Mouse (Mus musculus) CD4-positive, CD25-positive, alpha-beta regulatory T cell, adult 9 weeks (primary cell): ENCODE data around the gene Hist1h3b. TPM values are rescaled to one million over a fixed set of nuclear protein-coding genes. Genes with fewer than 3 reads are reported as not detected.

Experiments
- polyA plus RNA-seq: library from polyadenylated mRNA; unstranded; fragments of 100-300 nt; shearing (Covaris generic); gene quantifications from one replicate; pipeline ENCODE4 v1.2.1, GENCODE M21; 2017

Hist1h3b gene
- 0.67 TPM for polyA plus RNA-seq

GRCm38 (mm10) chr13:23752067-23752741, at the start of gene Hist1h3b:
Gene Hist1h3b, plus strand, starts transcription at chr13:23752267.

GRCm38 (mm10) chr13:23710374-23711089, 41.5 kb upstream of the Hist1h3b start, which contains the start of gene Hfe:
Gene Hfe, minus strand, starts transcription at chr13:23710854.

DNA sequence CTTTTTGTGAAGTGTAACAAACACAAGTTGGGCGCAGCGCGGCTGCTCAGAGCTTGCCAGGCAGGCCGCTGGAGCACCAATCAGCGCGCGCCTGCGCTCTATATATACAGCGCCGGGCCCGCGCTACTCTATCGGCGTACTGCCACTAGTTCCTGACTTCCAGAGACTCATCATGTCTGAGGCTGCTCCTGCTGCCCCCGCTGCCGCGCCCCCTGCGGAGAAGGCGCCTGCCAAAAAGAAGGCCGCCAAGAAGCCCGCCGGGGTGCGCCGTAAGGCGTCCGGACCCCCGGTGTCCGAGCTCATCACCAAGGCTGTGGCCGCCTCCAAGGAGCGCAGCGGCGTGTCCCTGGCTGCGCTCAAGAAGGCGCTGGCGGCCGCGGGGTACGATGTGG, 13.4 kb upstream of the Hist1h3b start, which contains the start of gene Hist1h1c:
Gene Hist1h1c, plus strand, starts transcription at position 132 of the 392 bp plus-strand sequence.

GRCm38 (mm10) chr13:23745381-23746161, 6.5 kb upstream of the Hist1h3b start, which contains the start of gene Hist1h3c:
Gene Hist1h3c, minus strand, starts transcription at chr13:23745602.

GRCm38 (mm10) chr13:23746201-23747080, 5.6 kb upstream of the Hist1h3b start, which contains the start of gene Hist1h2bb:
Gene Hist1h2bb, plus strand, starts transcription at chr13:23746734.

GRCm38 (mm10) chr13:23750839-23751477, 1.1 kb upstream of the Hist1h3b start, which contains the start of gene Hist1h2ab:
Gene Hist1h2ab, plus strand, starts transcription at chr13:23751126.

GRCm38 (mm10) chr13:23756790-23757189, 4.7 kb downstream of the Hist1h3b start, which contains the start of gene Hist1h4b:
Gene Hist1h4b, plus strand, starts transcription at chr13:23757013.

DNA sequence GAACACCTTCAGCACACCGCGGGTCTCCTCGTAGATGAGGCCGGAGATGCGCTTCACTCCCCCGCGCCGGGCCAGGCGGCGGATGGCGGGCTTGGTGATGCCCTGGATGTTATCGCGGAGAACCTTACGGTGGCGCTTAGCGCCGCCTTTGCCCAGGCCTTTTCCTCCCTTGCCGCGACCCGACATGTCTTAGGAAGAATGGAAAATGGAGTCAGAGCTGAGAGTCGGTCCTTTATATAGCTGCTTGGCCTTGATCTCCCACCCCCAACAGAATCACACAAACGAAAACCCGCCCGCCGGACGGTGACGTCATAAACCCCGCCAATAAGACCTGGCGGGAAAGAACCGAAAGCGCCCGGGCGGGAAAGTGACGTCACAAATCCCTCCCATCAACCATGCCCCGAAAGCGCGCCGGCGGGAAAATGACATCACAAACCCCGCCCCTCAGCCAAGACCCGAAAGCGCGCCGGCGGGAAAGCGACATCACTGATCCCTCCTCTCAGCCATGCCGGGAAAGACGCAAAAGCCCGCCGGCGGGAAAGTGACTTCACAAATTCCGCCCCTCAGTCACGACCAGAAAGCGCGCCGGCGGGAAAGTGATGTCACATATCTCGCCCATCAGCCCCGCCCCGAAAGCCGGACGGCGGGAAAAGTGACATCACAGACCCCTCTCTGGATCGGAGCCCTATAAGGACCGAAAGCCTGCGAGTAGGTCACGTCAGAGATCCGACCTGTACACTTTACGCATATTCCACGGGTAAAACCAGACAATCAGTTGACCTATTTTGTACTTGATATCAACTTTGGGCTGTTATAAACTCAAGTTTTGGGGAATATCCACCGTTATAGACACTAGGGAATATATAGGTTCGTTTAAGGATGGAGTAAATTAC, 9.2 kb downstream of the Hist1h3b start, which contains the start of gene Hist1h4a:
Gene Hist1h4a, minus strand, starts transcription at position 259 of the 893 bp plus-strand sequence.

DNA sequence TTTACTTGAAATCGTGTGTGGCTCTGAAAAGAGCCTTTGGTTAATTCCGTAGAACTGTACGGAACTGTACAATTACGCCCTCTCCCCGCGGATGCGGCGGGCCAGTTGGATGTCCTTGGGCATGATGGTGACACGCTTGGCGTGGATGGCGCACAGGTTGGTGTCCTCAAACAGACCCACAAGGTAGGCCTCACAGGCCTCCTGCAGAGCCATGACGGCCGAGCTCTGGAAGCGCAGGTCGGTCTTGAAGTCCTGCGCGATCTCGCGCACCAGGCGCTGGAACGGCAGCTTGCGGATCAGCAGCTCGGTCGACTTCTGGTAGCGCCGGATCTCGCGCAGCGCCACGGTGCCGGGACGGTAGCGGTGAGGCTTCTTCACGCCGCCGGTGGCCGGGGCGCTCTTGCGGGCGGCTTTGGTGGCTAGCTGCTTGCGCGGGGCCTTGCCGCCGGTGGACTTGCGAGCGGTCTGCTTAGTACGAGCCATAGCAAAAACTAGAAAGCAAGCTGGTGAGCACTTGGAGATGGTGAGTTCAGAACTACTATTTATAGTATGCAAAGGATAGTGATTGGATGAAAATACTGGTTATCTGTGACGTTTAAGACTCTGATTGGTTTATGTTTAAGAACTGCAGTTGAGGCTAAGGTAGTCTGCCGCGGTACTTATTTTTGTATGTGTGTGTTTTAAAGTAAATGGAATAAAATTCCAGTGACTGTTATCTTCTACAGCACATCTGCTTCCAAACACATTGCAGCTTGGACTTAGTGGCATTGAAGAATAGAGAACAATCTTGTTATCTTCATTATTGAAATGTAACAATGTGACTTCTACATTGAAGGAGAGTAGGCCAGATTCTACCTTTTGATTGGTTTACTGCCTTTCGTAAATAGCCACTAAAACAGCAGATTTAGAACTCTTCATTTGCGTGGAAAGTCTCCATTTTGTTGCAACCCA, 10.1 kb downstream of the Hist1h3b start, which contains the start of gene Hist1h3a:
Gene Hist1h3a, minus strand, starts transcription at position 516 of the 951 bp plus-strand sequence.

GRCm38 (mm10) chr13:23763586-23764323, 11.7 kb downstream of the Hist1h3b start, which contains the start of gene Hist1h1a:
Gene Hist1h1a, plus strand, starts transcription at chr13:23763666.

GRCm38 (mm10) chr13:23769613-23770012, 17.5 kb downstream of the Hist1h3b start, which contains the start of gene Trim38:
Gene Trim38, plus strand, starts transcription at chr13:23769913.

Other genes starting within 250 kb of the Hist1h3b start
- gene Hist1h4h, start 221.2 kb upstream of the Hist1h3b start, polyA plus RNA-seq, result 5.4 TPM
- gene Hist1h2af, start 218.4 kb upstream of the Hist1h3b start, polyA plus RNA-seq, result not detected
- gene Hist1h3g, start 216.8 kb upstream of the Hist1h3b start, polyA plus RNA-seq, result not detected
- gene Hist1h2bh, start 208.9 kb upstream of the Hist1h3b start, polyA plus RNA-seq, result 0.53 TPM
- 0.29 TPM for gene Hist1h3f, start 208.2 kb upstream of the Hist1h3b start, polyA plus RNA-seq
- 1.1 TPM for gene Hist1h4f, start 200.6 kb upstream of the Hist1h3b start, polyA plus RNA-seq
- 0.20 TPM for gene Hist1h1d, start 199.0 kb upstream of the Hist1h3b start, polyA plus RNA-seq
- 0.83 TPM for gene Hist1h3e, start 189.9 kb upstream of the Hist1h3b start, polyA plus RNA-seq
- 0.97 TPM for gene Hist1h2ae, start 181.0 kb upstream of the Hist1h3b start, polyA plus RNA-seq
- 2.8 TPM for gene Hist1h2bg, start 180.9 kb upstream of the Hist1h3b start, polyA plus RNA-seq
- gene Hist1h2bf, start 178.1 kb upstream of the Hist1h3b start, polyA plus RNA-seq, result not detected
- gene Hist1h2ad, start 177.9 kb upstream of the Hist1h3b start, polyA plus RNA-seq, result not detected
- not detected for gene Hist1h3d, start 176.5 kb upstream of the Hist1h3b start, polyA plus RNA-seq
- 36.0 TPM for gene Hist1h4d, start 170.7 kb upstream of the Hist1h3b start, polyA plus RNA-seq
- gene Hist1h2be, start 131.1 kb upstream of the Hist1h3b start, polyA plus RNA-seq, result 2.7 TPM
- gene Hist1h1e, start 129.7 kb upstream of the Hist1h3b start, polyA plus RNA-seq, result 6.7 TPM
- 0.36 TPM for gene Hist1h2ac, start 68.3 kb upstream of the Hist1h3b start, polyA plus RNA-seq
- 6.1 TPM for gene Hist1h2bc, start 68.1 kb upstream of the Hist1h3b start, polyA plus RNA-seq
- not detected for gene Hist1h1t, start 56.5 kb upstream of the Hist1h3b start, polyA plus RNA-seq
- 3.7 TPM for gene Hist1h4c, start 53.8 kb upstream of the Hist1h3b start, polyA plus RNA-seq
- gene Hfe, start 41.4 kb upstream of the Hist1h3b start, polyA plus RNA-seq, result 0.92 TPM
- 11.3 TPM for gene Hist1h1c, start 13.5 kb upstream of the Hist1h3b start, polyA plus RNA-seq
- gene Hist1h3c, start 6.7 kb upstream of the Hist1h3b start, polyA plus RNA-seq, result not detected
- 0.86 TPM for gene Hist1h2bb, start 5.5 kb upstream of the Hist1h3b start, polyA plus RNA-seq
- gene Hist1h2ab, start 1.1 kb upstream of the Hist1h3b start, polyA plus RNA-seq, result not detected
- 9.6 TPM for gene Hist1h4b, start 4.7 kb downstream of the Hist1h3b start, polyA plus RNA-seq
- gene Hist1h4a, start 9.0 kb downstream of the Hist1h3b start, polyA plus RNA-seq, result not detected
- gene Hist1h3a, start 10.1 kb downstream of the Hist1h3b start, polyA plus RNA-seq, result 1.6 TPM
- gene Hist1h1a, start 11.4 kb downstream of the Hist1h3b start, polyA plus RNA-seq, result 1.3 TPM
- gene Trim38, start 17.6 kb downstream of the Hist1h3b start, polyA plus RNA-seq, result not detected
- gene Slc17a2, start 54.7 kb downstream of the Hist1h3b start, polyA plus RNA-seq, result not detected
- not detected for gene Slc17a3, start 87.2 kb downstream of the Hist1h3b start, polyA plus RNA-seq
- gene Slc17a1, start 115.5 kb downstream of the Hist1h3b start, polyA plus RNA-seq, result not detected
- not detected for gene Slc17a4, start 162.7 kb downstream of the Hist1h3b start, polyA plus RNA-seq
- not detected for gene Hist1h2ba, start 181.9 kb downstream of the Hist1h3b start, polyA plus RNA-seq
- not detected for gene Hist1h2aa, start 182.2 kb downstream of the Hist1h3b start, polyA plus RNA-seq
- not detected for gene Scgn, start 238.9 kb downstream of the Hist1h3b start, polyA plus RNA-seq